Mouse (Mus musculus): ENCODE measurements at regions not wholly inside any gene's neighbourhood (a gene's known extent, or its start where the extent isn't known, plus 50 kb on each side); places are given as distances from the start of the nearest gene placed in this dataset.
"Not testable (repeated sequence)": the region's sequence is repeated elsewhere in the genome, so short reads cannot be mapped to it uniquely, and the experiment has no call there.

- H3K27ac ChIP-seq = no peak overlapping the region
- DNase-seq (ENCODE audit: low spot score) = no peak
- no peak for ATAC-seq (replicated peaks; ENCODE audit: low FRiP score, low read depth)
- no peaks in the 10 kb centered on the region for H3K9me3 ChIP-seq (replicated peaks; ENCODE audit: low read length)
- no peak overlapping the region for H3K4me2 ChIP-seq (ENCODE audit: low read length)
- WGBS = 85% methylated on average over 3 of the region's 3 CpGs
- H3K4me3 ChIP-seq (replicated peaks; ENCODE audit: low read depth, low read length) = no peak overlapping the region
- no peak for TF ChIP-seq CTCF (IDR thresholded peaks at IDR 0.05; ENCODE audit: low read depth)
- no peak overlapping the region for H3K9ac ChIP-seq (ENCODE audit: low read depth, low read length)
- no peaks in the 10 kb centered on the region for H3K4me1 ChIP-seq (replicated peaks; ENCODE audit: insufficient read depth, low read length)
- no peaks in the 10 kb centered on the region for H3K27me3 ChIP-seq (ENCODE audit: insufficient read depth, low read length)
- H3K36me3 ChIP-seq (ENCODE audit: insufficient read depth, low read length) = no peaks in the 10 kb centered on the region
These were observed 536.4 kb upstream of the Ins1 start for GRCm38 (mm10) chr19:51727665-51728064.

DNA sequence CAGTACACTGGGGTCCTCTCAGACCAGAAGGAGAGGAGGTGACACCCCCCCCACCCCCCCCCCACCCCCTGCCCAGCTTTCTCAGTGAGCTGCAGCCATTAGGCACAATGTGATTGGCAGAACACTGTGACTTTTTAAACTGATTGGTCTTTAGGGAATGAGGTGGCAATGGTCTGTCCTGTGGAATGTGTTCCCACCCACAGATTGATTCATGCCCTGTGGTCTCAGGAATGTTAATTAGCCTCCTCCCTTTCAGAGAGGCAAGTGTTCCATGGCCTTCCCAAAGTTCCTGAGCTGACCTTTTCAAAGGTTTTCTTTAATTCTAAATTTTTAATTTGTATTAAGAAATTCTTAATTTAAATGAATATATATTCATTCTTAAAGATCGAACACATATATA is 524.0 kb upstream of the Ins1 start:
- Histone ChIP-seq H3K4me3 (replicated peaks; ENCODE audit: low read depth, low read length) (no peak overlapping the region), H3K9me3 (replicated peaks; ENCODE audit: low read length) (no peaks in the 10 kb centered on the region), H3K4me2 (ENCODE audit: low read length) (no peak overlapping the region), H3K27me3 (ENCODE audit: insufficient read depth, low read length) (no peaks in the 10 kb centered on the region), H3K27ac (no peak overlapping the region), H3K9ac (ENCODE audit: low read depth, low read length) (no peak overlapping the region), H3K4me1 (replicated peaks; ENCODE audit: insufficient read depth, low read length) (no peaks in the 10 kb centered on the region), H3K36me3 (ENCODE audit: insufficient read depth, low read length) (no peaks in the 10 kb centered on the region)
- ATAC-seq (replicated peaks; ENCODE audit: low FRiP score, low read depth) = no peak; the same call in 1 of the 2 replicates
- 94% methylated on average over 1 of the region's 1 CpGs for WGBS
- peak; percentile 3 for DNase-seq (ENCODE audit: low spot score)
- no peak for TF ChIP-seq CTCF (IDR thresholded peaks at IDR 0.05; ENCODE audit: low read depth)

DNA sequence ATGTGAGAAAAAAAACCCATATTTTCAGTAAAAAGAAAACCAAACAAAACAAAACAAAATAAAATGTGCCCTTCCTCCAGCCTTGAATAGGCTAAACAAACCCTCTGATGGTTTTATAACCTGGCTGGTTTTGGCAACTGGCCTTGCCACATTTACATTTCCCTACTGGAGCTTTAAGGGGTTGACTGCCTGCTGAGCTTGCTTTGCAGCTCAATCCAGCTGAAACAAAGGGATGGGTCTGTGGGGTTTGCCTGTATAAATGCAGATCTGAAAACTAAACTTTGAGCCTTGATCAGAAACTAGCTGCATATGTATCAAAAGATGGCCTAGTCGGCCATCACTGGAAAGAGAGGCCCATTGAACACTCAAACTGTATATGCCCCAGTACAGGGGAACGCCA is 523.1 kb upstream of the Ins1 start:
- Histone ChIP-seq H3K4me3 (replicated peaks; ENCODE audit: low read depth, low read length) (no peak overlapping the region), H3K4me2 (ENCODE audit: low read length) (no peak overlapping the region), H3K27ac (no peak overlapping the region), H3K9me3 (replicated peaks; ENCODE audit: low read length) (no peaks in the 10 kb centered on the region), H3K27me3 (ENCODE audit: insufficient read depth, low read length) (no peaks in the 10 kb centered on the region), H3K36me3 (ENCODE audit: insufficient read depth, low read length) (no peaks in the 10 kb centered on the region), H3K4me1 (replicated peaks; ENCODE audit: insufficient read depth, low read length) (no peaks in the 10 kb centered on the region), H3K9ac (ENCODE audit: low read depth, low read length) (no peak overlapping the region)
- 92% methylated on average over 2 of the region's 2 CpGs for WGBS
- ATAC-seq (replicated peaks; ENCODE audit: low FRiP score, low read depth) = no peak
- DNase-seq (ENCODE audit: low spot score) = no peak
- TF ChIP-seq CTCF (IDR thresholded peaks at IDR 0.05; ENCODE audit: low read depth) = no peak

DNA sequence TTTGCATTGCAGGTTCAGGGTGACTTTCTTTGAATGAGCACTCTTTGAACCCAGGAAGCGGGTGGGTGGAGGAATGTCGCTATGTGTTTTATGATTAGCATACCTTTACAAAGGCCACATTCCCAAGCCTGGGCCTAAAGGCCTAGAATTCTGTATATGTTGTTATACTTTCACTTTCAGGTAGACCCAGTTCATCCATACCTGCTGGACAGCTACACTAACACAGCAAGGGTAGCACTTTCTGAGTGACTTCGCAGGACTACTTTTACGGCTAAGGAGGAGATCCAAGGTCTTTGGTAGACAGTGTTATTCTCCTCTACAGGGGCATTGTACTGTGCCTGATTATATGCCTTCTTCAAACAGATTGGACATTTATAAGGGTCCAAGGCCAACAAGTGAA is 521.9 kb upstream of the Ins1 start:
- not testable (repeated sequence) for H3K4me3 ChIP-seq (replicated peaks; ENCODE audit: low read depth, low read length); H3K4me2 ChIP-seq (ENCODE audit: low read length); H3K36me3 ChIP-seq (ENCODE audit: insufficient read depth, low read length); H3K9ac ChIP-seq (ENCODE audit: low read depth, low read length); H3K9me3 ChIP-seq (replicated peaks; ENCODE audit: low read length); ATAC-seq (replicated peaks; ENCODE audit: low FRiP score, low read depth); DNase-seq (ENCODE audit: low spot score); H3K27me3 ChIP-seq (ENCODE audit: insufficient read depth, low read length); H3K4me1 ChIP-seq (replicated peaks; ENCODE audit: insufficient read depth, low read length); H3K27ac ChIP-seq
- 94% methylated on average over 4 of the region's 4 CpGs for WGBS

DNA sequence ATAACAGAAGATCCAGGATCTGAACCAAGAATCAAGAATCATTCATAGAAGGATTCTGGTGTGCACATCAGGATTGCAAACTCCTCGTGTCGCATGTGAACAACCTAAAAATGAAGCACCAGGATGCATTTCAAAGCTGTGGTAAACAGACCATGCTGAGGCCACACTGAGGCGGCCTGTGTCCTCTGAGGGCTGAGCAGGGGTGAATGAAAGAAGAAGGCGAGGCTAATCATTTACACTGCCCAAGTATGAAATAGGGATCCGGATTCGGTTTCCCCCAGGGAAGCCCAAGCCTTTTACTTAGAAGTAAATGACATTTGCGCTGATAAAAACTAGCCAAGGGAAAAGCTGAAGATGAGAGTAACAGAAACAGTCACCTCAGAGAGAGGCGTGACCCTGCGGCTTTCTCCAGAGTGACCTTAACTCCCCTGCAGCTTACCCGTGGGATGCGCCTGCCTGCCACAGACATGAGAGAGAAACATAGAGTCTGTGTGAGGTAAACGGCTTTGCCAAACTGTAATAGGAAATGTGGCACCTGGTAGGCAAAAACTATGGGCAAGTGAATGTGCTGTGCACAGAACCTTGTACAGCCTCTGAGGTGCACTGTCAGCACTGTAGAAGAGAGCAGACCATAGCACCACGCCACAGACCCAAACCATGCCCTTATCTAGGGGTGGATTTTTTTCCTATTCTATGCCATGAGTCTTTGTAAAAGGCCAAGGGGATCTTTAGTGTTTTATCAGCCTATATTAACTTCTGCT is 490.1 kb upstream of the Ins1 start:
- no peak for TF ChIP-seq CTCF (IDR thresholded peaks at IDR 0.05; ENCODE audit: low read depth)
- ATAC-seq (replicated peaks; ENCODE audit: low FRiP score, low read depth) = no peak

More for the DNA sequence above, 490.1 kb upstream of the Ins1 start:
- peak; percentile 64 for DNase-seq (ENCODE audit: low spot score)
- Histone ChIP-seq H3K9me3 (replicated peaks; ENCODE audit: low read length) (no peaks in the 10 kb centered on the region), H3K36me3 (ENCODE audit: insufficient read depth, low read length) (no peaks in the 10 kb centered on the region), H3K27ac (no peak overlapping the region), H3K9ac (ENCODE audit: low read depth, low read length) (no peak overlapping the region), H3K4me2 (ENCODE audit: low read length) (no peak overlapping the region), H3K4me3 (replicated peaks; ENCODE audit: low read depth, low read length) (no peak overlapping the region), H3K4me1 (replicated peaks; ENCODE audit: insufficient read depth, low read length) (no peaks in the 10 kb centered on the region), H3K27me3 (ENCODE audit: insufficient read depth, low read length) (no peaks in the 10 kb centered on the region)
- WGBS = 38% methylated on average over 13 of the region's 13 CpGs

Data from kidney, postnatal 0 days (tissue).